Mouse (Mus musculus) kidney, adult 2 months (tissue): ENCODE measurements around the gene Tas2r107.

Experiments used
- CTCF ChIP-seq: fragments of 200-500 bp; conservative IDR thresholded peaks from 2 replicates; pipeline ENCODE4 v1.5.1; 2011; ENCODE audit warnings: low read depth, mild to moderate bottlenecking, control low read depth, low read length, moderate library complexity, mixed read lengths; ENCODE audit not compliant: insufficient read depth, insufficient read length
- POLR2A ChIP-seq: fragments of 200-500 bp; IDR thresholded peaks from one replicate; pipeline ENCODE4 v1.6.1; 2011; ENCODE audit warnings: low read depth, low read length, control low read depth

DNA sequence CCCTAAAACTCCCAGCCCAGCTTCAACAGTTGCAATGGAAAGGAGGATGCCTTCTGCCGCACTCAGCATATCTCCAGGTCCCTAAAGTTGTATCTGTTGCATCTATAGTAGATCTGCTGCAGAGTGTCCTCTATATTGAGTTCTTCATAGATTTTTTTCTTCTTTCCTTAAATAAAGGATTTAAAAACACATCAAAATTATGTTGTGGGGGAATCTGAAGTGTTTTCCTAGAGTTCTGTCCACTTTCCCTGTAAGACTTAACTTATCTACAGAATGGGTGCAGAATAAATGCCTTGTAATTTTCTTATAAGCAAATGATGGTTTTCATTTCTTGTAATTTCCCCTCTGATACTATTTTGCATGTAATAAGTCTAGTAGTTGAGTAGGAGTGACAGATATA is 27.4 kb upstream of the Tas2r107 start, which contains the start of gene Tas2r105:
- TF ChIP-seq CTCF: no peak
- no peak for TF ChIP-seq POLR2A
